Mouse (Mus musculus) thymus, adult 2 months (tissue): ENCODE data around the gene Olfr704. TPM values are rescaled to one million over a fixed set of nuclear protein-coding genes. Genes with fewer than 3 reads are reported as not detected.

ENCODE experiments used
- DNase-seq: peaks from one replicate; pipeline ENCODE4 v3.0.0; 2021
- H3K27ac ChIP-seq: fragments of 200-500 bp; 2 replicates; pipeline ENCODE4 v1.5.1; 2012; ENCODE audit warnings: low read length, control low read depth; ENCODE audit not compliant: control insufficient read depth, insufficient read depth
- H3K27me3 ChIP-seq: fragments of 200-500 bp; 2 replicates; pipeline ENCODE4 v1.6.1; 2012; ENCODE audit warnings: mild to moderate bottlenecking, low read length, moderate library complexity, mixed read lengths; ENCODE audit not compliant: control insufficient read depth, insufficient read depth
- H3K36me3 ChIP-seq: fragments of 200-500 bp; 2 replicates; pipeline ENCODE4 v1.6.1; 2012; ENCODE audit warnings: mild to moderate bottlenecking, low read length, moderate library complexity; ENCODE audit not compliant: control insufficient read depth, insufficient read depth
- H3K4me1 ChIP-seq: fragments of 200-500 bp; replicated peaks from 2 replicates; pipeline ENCODE4 v1.6.1; 2012; ENCODE audit warnings: low read length; ENCODE audit not compliant: control insufficient read depth, insufficient read depth
- H3K4me3 ChIP-seq: fragments of 200-500 bp; 2 replicates; pipeline ENCODE4 v1.5.1; 2012; ENCODE audit warnings: mild to moderate bottlenecking, low read length, control low read depth, moderate library complexity; ENCODE audit not compliant: control insufficient read depth, insufficient read depth
- CTCF ChIP-seq: fragments of 200-500 bp; IDR thresholded peaks from 2 replicates; pipeline ENCODE4 v1.5.1; 2012; ENCODE audit warnings: mild to moderate bottlenecking, control low read depth, low read length, moderate library complexity, borderline replicate concordance; ENCODE audit not compliant: control insufficient read depth, poor library complexity, insufficient read depth; ENCODE audit errors: extremely low read depth
- POLR2A ChIP-seq: fragments of 200-500 bp; IDR thresholded peaks from 2 replicates; pipeline ENCODE4 v1.6.1; 2012; ENCODE audit warnings: mild to moderate bottlenecking, low read length, control low read depth, moderate library complexity; ENCODE audit not compliant: control insufficient read depth, poor library complexity, insufficient read depth; ENCODE audit errors: extremely low read depth
- WGBS: fragments of 180-500 bp; shearing (Covaris S2); methylation state at CpG from one replicate; pipeline ENCODE4 v1.1.7; 2018; 5-methylcytosine and 5-hydroxymethylcytosine counted together
- polyA plus RNA-seq: library from polyadenylated mRNA; depleted of rRNA; stranded (reverse); fragments of >200 nt; gene quantifications from 2 replicates; pipeline ENCODE4 v1.2.3, GENCODE M21; 2012; rRNA removed

Olfr704 gene
- polyA plus RNA-seq, result not detected in 2 replicates

GRCm38 (mm10) chr7:106862885-106863284 is at the start of gene Olfr704:
Gene Olfr704 (plus strand): TSS chr7:106863185.
- DNase-seq, result no peak
- H3K36me3 ChIP-seq, result no peaks in the 10 kb centered on the region
- H3K4me3 ChIP-seq, result no peak within 1 kb of the TSS
- H3K4me1 ChIP-seq, result no peaks in the 10 kb centered on the region
- H3K27ac ChIP-seq, result no peak within 1 kb of the TSS
- TF ChIP-seq CTCF, result no peak
- TF ChIP-seq POLR2A, result no peak
- no peaks in the 10 kb centered on the region for H3K27me3 ChIP-seq

- Histone ChIP-seq H3K27me3 (no peaks in the 10 kb centered on the region), H3K4me3 (no peak within 1 kb of the TSS), H3K36me3 (no peaks in the 10 kb centered on the region), H3K27ac (no peak within 1 kb of the TSS), H3K4me1 (no peaks in the 10 kb centered on the region)
- no peak for TF ChIP-seq CTCF
- no peak for TF ChIP-seq POLR2A
- WGBS, result 74% methylated on average over 2 of the region's 2 CpGs
- DNase-seq, result no peak
Measured at GRCm38 (mm10) chr7:106813829-106814228, 49.2 kb upstream of the Olfr704 start, which contains the start of gene Olfr701. Gene Olfr701 (plus strand): TSS chr7:106814129.

GRCm38 (mm10) chr7:106815775-106816174 is 47.2 kb upstream of the Olfr704 start:
- TF ChIP-seq POLR2A (no peak), CTCF (no peak)
- Histone ChIP-seq H3K27ac (no peak overlapping the region), H3K27me3 (no peaks in the 10 kb centered on the region), H3K36me3 (no peaks in the 10 kb centered on the region), H3K4me1 (no peaks in the 10 kb centered on the region), H3K4me3 (no peak overlapping the region)
- no peak for DNase-seq
- 20% methylated on average over 2 of the region's 2 CpGs for WGBS

GRCm38 (mm10) chr7:106818414-106818813 is 44.6 kb upstream of the Olfr704 start:
- TF ChIP-seq POLR2A (no peak), CTCF (no peak)
- Histone ChIP-seq H3K27ac (no peak overlapping the region), H3K4me3 (no peak overlapping the region), H3K36me3 (no peaks in the 10 kb centered on the region), H3K27me3 (no peaks in the 10 kb centered on the region), H3K4me1 (no peaks in the 10 kb centered on the region)
- DNase-seq, result no peak

- H3K27me3 ChIP-seq, result no peaks in the 10 kb centered on the region
- TF ChIP-seq CTCF (no peak), POLR2A (no peak)
- no peak within 1 kb of the TSS for H3K27ac ChIP-seq
- H3K4me3 ChIP-seq, result no peak within 1 kb of the TSS
- DNase-seq, result no peak
- no peaks in the 10 kb centered on the region for H3K36me3 ChIP-seq
- H3K4me1 ChIP-seq, result no peaks in the 10 kb centered on the region
Measured at GRCm38 (mm10) chr7:106833793-106834192, 29.2 kb upstream of the Olfr704 start, which contains the start of gene Olfr702. Gene Olfr702 (minus strand): TSS chr7:106833893.

GRCm38 (mm10) chr7:106843060-106843459 is 19.9 kb upstream of the Olfr704 start, which contains the start of gene Olfr703:
Gene Olfr703 (plus strand): TSS chr7:106843360.
- DNase-seq, result no peak
- H3K4me1 ChIP-seq, result no peaks in the 10 kb centered on the region
- no peak for TF ChIP-seq POLR2A
- WGBS, result 78% methylated on average over 2 of the region's 2 CpGs
- no peak within 1 kb of the TSS for H3K4me3 ChIP-seq
- no peaks in the 10 kb centered on the region for H3K27me3 ChIP-seq
- no peaks in the 10 kb centered on the region for H3K36me3 ChIP-seq
- no peak within 1 kb of the TSS for H3K27ac ChIP-seq

- WGBS, result 89% methylated on average over 3 of the region's 3 CpGs
- no peaks in the 10 kb centered on the region for H3K36me3 ChIP-seq
- no peaks in the 10 kb centered on the region for H3K27me3 ChIP-seq
- H3K27ac ChIP-seq, result no peak within 1 kb of the TSS
- no peak for DNase-seq
- TF ChIP-seq POLR2A, result no peak
- TF ChIP-seq CTCF, result no peak
- H3K4me1 ChIP-seq, result no peaks in the 10 kb centered on the region
- no peak within 1 kb of the TSS for H3K4me3 ChIP-seq
Measured at GRCm38 (mm10) chr7:106876791-106877190, 13.8 kb downstream of the Olfr704 start, which contains the start of gene Olfr705. Gene Olfr705 (minus strand): TSS chr7:106876891.
